Mouse (Mus musculus): ENCODE data around the gene Cbfa2t3.

Cbfa2t3 gene

DNA sequence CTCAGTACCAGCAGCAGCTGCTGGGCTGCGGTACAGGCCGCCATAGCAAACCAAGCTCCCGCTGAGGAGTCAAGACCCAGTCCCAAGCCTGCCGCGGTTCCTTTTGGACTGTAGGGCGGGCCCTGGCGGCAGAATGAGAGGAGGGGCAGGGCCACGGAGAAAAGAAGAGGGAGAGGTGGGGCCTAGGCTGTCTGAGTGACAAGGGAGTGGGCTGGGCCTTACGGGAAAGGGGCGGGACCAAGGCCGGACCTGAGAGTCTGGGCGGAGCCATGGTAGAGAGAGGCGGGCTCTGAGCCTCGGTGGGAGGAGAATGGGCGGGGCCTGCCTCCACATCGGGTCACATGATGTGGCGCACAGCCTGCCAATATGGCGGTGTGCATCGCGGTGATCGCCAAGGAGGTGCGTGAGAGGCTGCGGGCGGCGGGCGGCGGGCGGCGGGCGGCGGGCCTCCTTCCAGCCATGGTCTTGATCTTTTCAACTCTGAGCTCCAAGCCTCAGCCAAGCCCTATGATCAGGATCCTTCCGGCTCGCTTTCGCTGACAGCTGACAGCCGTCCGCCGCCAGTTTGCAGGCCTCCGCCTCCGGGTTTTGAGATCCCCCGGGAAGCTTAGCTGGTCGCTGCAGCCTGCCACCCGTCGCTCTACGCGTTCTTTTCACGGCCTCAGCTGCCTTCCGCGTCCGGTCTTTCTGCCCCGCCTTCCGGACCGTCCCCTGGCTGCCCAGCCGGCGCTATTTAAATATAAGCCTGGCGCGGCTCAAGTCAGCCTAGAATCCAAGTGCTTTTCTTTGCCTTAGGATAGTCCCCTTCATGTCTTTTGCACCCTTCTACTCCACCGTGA, 87.4 kb downstream of the Cbfa2t3 start, which contains the start of the genes Galns and Trappc2l:
Gene Galns (minus strand): TSS at position 169 of the 839 bp plus-strand sequence.
Gene Trappc2l (plus strand): TSS at position 346 of the 839 bp plus-strand sequence.
- in situ Hi-C loops (cut with MboI, MseI), result loop anchor here (10.0 kb wide), 1 partner anchor 617 kb away; no protein-coding TSS in a partner anchor

DNA sequence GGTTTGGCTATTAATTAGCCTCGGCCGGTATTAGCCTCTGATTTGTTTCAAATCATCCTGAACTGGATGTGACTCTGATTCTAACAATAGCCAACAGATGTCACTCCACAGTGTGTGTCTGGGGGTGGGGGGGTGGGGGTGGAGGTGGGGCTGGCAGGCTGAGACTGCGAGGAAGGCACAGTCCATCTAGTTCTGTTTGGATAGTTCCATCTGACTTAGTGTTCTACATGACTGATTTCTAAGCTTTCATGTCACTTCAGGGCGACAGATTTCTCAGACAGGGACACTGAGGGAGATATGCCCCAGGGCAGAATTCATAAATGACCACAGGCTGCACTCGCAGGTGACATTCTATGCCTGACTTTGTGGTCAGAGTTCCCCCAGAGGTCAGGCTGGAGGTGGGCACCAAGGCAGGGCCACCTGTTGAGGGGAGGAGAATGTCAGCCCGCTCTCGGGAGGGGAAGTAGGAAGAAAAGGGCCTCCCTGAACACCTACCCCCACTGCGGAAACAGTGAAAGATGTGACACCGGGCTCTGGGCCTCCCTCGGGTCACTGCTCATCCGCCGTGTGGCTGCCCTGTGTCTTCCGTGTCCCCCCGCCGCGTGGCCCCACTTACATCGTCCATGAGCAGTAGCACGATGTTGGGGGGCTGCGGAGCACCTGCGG, 88.2 kb downstream of the Cbfa2t3 start:
- in situ Hi-C loops (cut with MboI, MseI), result loop anchor here (10.0 kb wide), 1 partner anchor 616 kb away; no protein-coding TSS in a partner anchor

DNA sequence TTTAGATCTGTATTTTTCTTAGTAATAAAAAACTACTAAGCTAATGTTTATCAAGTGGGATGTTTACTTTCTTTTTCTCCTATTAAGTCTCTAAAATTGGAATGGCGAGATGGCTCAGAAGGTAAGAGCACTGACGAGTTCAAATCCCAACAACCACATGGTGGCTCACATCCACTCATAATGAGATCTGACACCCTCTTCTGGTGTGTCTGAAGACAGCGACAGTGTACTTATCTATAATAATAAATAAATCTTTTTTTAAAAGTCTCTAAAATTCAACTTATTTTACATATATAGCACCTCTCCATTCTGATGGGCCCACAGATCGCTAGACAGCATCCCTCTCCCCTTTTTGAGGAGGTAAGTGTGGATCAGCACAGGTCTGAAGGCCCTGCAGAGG, 88.7 kb downstream of the Cbfa2t3 start:
- in situ Hi-C loops (cut with MboI, MseI), result loop anchor here (10.0 kb wide), 1 partner anchor 615 kb away; no protein-coding TSS in a partner anchor

DNA sequence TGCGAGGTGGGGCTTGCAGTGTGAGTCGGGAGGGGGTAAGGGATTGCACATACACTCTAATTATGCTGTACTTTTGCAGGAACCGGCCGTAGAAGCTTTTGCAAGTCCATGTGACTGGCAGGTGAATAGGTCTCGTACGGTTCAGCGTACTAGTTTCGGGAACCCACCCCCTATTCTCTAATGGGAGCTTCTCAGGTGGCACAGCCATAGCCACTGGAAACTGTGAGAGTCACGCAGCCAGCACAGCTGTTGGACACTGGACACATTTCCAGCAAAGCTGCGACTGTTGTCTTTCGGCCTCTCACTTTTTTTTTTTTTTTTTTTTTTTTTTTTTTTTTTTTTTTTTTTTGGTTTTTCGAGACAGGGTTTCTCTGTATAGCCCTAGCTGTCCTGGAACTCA, 92.1 kb downstream of the Cbfa2t3 start:
- in situ Hi-C loops (cut with MboI, MseI), result no loop called here

DNA sequence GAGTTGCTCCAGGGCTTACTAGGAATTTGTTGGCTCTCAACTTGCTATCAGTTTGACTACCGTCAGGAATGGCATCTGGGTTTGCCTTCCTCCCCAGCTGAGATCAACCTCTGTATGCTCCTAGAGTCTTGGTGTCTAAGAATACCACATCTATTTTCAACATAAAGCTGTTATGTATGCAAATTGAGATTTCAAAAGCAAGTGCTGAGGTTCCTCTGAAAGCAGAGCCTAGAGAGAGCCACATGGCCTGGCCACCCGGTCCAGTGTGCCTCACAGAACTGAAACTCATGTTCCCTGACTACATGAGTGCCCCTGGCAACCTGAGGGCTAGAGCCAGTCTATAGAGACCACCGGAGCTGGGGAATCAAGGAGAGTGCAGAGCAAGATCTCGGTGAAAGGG, 93.5 kb downstream of the Cbfa2t3 start:
- in situ Hi-C loops (cut with MboI, MseI), result no loop called here

DNA sequence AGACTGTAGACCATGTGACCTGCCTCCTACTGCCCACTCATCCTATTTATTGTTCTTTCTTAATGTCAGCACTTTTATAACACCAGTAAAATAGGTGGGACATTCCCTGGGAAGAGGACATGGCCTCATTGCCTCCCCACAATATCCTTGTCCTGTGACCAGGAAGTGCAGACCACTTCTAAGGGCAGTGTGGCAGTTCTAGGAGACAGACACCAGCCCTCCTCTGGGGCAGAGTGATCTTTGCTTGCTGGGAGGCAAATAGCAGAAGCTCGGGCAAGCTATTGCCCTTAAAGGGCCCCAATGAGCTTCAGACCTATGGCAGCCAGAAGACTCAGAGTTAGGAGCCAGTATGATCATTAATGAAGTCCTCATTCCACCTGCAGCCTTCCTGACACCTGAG, 94.3 kb downstream of the Cbfa2t3 start:
- in situ Hi-C loops (cut with MboI, MseI), result no loop called here

DNA sequence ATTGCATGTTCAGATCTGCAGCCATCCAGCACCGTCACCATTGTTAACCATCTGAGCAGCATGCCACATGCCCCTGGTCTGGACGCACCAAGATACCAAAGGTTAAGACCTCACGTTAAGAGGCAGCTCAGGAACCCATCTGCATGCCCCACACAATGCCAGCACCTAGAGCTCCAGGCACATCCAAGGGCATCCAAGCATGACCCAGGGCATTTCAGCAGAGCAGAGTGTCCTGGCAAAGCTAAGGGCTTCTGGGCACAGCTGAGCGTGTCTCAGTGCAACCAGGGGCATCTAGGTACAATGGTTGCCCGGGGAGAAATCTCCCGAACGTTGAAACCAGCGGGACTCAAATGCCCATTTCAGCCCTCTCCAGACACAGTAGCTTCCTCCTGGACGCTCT, 98.2 kb downstream of the Cbfa2t3 start:
- in situ Hi-C loops (cut with MboI, MseI), result no loop called here

DNA sequence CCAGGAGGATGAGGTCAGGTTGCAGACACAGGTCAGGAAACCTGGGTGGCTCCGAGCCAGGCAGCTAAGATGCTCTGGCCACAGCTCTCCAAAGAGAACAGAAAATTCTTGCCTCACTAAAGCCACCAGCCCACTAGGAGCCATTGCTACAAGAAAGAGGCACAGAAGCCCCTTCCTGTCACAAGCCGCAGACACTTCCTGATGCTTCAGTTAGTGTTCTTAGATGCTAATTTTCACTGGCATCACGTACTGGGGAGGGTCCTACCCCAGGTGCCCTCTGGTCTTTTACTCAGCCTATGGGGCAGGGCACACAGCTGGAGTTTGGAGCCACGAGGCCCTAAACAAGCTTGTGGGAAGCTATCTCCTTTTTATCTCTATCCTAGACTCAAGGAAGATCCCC, 102.9 kb downstream of the Cbfa2t3 start:
- in situ Hi-C loops (cut with MboI, MseI), result no loop called here

DNA sequence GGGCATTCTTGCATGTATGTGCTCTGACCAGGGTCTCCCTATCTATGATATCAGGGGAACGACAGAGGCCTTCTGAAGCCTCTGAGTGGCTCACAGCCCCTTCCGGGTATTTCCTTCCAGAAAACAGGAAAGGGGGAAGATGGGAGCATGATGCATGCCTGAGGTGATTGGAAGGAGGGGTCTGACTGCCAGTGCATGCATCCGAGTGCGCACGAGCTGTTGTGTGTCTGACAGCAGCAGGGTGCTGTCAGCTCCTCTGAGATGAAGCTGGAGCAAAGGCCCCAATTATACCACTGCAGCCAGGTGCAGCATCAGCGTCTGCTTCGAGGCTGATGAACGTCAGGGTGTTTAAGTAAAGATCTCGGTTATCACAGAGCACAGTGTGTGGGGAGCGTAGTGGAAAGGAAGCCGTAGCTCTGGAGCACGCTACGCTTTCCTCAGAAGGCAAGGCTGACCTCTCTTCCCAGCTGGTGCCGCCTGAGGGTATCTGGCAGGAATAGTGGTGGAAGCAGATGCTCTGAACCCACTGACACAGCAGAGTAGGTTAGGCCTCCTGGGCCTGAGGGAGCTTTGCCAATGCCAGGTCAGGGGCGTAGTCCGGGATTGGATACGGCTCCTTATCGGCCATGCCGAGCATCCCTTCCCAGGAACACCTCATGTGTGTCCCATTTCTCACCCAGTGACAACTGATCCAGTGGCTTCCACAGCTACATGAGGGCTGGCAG, 105.0 kb downstream of the Cbfa2t3 start:
- in situ Hi-C loops (cut with MboI, MseI), result no loop called here

DNA sequence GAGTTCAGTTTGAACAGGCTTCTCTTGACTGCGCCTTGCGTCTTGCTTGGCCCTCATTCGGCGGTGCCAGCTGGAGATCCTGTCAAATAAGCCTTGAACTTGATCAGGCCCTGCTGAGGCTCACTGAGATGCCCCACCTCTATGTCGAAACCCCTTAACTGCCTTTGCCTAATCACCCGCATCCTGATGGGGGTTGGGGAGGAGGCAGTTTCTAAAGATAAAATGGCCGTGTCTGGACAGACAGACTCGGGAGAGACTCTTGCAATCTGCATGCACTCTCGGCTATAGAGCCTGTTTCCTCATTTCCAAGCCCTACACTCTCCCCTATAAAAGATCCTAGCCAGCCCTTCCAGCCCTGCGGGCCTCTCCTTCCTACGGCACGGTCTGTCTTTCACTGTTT, 105.7 kb downstream of the Cbfa2t3 start:
- in situ Hi-C loops (cut with MboI, MseI), result no loop called here

DNA sequence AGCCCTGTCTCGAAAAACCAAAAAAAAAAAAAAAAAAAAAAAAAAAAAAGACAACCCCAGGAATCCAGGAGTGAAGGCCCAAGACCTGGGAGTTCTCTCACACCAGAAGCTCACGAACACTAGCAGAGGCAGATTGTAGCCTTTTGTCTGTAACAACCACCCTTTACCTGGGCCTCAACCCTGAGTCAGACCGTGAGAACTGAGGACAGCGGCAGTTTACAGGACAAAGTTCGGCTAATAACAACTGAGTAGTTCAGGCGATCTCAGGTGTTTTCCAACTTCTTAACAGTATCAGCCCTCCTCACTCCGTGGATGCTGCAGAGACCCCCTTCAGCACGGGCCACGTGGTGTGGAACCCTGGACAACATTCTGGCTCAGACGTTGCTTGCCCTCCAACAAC, 112.2 kb downstream of the Cbfa2t3 start:
- in situ Hi-C loops (cut with MboI, MseI), result no loop called here

DNA sequence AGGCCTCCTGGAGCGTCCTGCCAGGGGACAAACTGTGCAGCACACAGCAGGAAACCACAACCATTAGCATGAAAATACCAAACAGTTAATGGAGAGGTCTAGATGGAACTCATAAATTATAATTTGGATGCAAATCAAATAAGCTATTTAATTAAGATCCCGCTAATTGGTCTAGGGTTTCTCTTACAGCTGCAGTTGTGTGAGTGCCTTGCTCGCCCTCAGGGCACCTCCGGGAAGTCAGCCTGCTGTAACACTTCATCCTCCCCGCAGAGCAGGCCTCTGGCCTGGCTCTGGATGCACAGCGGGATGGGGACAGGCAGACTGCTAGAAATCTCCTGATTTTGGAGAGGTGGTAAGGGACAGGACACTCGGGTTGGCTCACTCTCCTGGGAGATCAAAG, 112.7 kb downstream of the Cbfa2t3 start:
- in situ Hi-C loops (cut with MboI, MseI), result no loop called here

DNA sequence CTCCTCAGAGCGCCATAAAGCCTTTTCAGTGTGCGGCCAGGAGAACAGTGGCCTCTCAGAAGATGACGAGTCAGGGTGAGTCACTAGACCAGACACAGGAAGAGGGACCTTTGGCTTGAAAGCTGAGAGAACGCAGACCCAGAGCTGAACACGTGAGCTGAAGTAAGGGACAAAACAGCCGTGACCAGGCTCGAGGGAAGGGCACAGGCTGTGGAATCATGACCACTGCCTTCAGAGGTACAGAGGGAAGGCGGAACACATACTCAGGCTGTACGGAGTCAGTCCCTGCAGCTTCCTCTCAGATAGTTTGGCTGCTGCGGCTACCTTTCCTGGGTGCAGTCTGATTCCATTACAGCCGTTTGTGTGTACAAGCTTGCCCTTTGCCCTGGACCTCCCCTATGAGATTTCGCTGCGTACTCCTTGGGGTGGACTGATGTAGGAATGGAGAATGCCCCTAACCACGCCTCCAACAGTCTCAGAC, 113.5 kb downstream of the Cbfa2t3 start:
- in situ Hi-C loops (cut with MboI, MseI), result no loop called here

DNA sequence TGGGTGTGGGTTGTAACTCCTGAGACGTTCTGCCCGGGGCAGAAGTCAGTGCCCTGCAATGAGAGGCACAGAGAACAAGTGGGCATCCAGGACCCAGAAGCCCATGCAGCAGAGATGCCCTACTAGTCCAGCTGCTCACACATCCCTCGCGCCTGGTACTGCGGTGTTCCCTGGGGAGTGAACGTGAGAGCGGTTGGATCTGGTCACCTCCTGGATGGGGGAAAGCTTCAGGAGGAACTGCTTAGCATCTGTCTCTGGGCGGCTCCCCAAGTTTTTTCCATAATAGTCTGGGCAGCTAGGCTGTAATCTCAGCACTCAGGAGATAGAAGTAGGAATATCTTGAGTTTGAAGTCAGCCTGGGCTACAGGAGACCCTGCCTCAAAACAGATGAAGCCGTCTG, 113.9 kb downstream of the Cbfa2t3 start:
- in situ Hi-C loops (cut with MboI, MseI), result no loop called here

DNA sequence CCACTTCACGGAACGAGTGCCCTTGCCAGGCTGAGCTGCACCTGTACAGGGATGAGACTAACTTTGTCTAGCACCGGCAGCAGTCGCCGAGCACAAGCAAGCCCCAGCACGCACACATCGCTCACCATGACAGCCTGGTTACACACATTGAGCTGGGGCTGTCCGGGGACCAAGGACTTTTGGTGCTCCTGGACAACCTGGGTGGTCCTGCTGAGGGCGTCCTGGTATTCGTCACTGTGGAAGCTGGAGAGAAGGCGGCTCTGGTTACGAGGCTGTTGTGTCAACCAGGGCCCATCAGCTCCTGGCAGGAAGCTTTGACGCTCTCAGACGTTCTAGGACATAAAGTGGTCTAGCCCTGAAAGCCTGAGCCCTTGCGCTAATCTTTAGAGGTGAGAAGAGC, 118.0 kb downstream of the Cbfa2t3 start:
- in situ Hi-C loops (cut with MboI, MseI), result no loop called here

DNA sequence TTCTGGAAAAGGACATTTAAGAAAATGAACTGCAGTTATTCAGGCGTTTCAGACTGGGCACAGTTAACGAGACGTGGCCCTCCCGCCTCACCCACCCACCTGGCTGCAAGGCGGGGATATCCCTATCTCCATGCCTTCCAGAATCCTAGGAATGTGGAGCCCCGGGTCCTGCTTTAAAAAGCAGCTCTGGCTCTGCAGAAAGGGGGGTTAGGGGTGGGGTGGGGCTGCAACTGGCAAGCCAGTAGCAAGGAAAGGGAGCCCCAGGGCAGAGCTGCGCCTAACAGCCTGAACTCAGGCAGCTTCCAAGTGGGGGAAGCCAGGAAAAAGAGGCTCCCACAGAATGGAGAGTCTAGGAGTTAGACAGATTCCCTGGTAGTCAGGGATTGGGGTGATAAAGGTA, 119.7 kb downstream of the Cbfa2t3 start:
- in situ Hi-C loops (cut with MboI, MseI), result no loop called here

DNA sequence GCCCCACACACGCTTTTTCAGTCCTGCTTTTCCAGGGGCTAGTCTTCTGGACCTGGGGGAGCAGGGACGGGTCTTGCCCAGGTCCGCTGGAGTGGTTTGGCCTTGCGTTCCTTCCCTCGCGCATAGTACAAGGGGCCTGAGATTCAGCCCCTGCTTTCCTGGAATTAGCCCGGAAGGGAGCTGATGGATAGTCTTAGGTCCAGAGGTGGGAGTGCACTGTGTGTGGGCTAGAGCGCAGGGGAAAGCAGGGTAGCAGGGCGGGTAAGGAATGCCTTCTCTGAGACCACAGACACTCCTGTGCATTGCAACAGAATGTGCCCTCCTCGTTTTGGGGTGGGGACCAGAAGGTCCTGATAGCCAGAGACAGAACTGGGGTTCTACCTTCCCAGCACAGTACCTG, 121.8 kb downstream of the Cbfa2t3 start:
- in situ Hi-C loops (cut with MboI, MseI), result no loop called here

DNA sequence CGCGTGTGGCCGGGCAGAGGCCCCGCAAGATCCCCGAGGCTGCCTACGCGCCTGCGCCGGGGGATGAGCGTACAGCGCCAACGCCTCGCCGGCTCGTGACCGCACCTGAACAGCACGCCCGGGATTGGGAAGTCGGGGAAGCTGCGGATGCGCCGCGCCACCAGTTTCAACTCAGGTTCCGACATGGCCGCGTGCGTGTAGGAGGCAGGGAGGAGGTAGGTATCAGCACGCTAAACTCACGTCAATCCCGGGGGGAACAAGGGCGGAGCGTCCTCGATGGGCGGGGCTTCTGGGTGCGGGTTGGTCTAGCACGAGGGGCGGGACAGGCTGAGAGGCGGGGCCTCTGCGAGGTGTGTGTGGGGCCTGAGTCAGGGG, 122.3 kb downstream of the Cbfa2t3 start, which contains the start of gene Aprt:
Gene Aprt (minus strand): TSS at position 262 of the 375 bp plus-strand sequence.
- in situ Hi-C loops (cut with MboI, MseI), result no loop called here

DNA sequence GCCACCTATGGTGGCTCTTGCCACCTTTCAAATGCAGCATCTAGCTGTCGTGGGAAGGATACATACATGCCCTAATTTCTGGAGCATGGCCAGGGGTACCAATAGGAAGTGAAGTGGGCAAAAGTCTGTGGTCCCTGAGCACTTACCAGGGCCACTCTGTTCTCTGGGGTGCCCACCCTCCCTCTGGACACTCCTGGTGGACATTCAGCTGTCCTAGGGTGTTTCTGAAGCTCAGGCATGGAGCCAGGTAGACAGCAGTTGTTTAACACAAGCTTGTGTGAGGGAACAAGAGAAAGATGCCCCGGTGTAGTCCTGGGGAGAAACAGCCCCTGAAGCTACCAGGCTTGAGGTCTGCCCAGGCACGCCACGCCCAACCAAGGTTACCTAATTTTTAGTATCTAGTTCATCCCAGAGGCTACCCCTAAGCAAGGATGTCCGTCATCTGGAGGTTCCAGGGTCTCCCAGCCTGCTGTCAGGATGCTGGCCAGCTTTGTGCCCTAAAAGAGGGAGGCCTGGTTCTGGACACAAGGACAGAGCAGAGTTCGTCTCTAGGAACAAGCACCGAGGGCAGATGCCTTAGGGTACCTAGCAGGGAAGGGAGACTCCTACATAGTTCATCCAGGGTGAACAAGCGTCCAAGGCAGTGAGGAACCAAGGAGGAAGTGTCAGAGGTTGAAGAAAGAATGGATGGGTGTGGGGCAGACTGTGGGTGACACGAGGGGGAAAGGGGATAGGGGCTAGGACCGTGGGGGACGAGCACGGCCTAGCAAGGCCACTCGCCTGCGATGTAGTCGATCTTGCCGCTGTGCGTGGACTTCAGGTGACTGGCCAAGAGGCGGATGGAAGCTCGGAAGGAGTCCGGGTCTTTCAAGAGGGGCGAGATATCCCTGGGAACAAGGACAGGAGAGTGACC, 122.9 kb downstream of the Cbfa2t3 start:
- in situ Hi-C loops (cut with MboI, MseI), result no loop called here

DNA sequence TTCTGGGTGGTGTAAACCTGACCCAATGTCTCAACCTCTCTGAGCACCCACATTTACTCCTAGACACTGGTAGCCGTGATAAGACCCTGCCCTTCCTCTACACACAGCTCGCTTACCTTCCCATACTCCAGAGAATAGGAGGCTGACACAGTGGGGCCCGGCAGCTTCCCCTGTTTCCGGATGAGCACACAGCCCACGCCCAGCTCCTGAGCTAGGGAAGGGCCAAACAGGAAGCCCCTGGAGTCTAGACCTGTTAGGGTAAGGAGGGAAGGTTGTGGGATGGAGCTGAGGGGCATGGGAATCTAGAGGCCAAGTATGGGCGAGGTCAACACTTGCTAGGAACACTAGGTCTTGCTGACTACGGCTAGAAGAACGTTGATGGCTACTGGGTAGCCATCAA, 123.6 kb downstream of the Cbfa2t3 start:
- in situ Hi-C loops (cut with MboI, MseI), result no loop called here
